Mouse (Mus musculus): Measurements from ENCODE around the gene Tprkb. TPM values are rescaled to one million over a fixed set of nuclear protein-coding genes. Genes with fewer than 3 reads are reported as not detected.
"Not testable (repeated sequence)": the region's sequence is repeated elsewhere in the genome, so short reads cannot be mapped to it uniquely, and the experiment has no call there.

Tprkb gene
- polyA plus RNA-seq, 1 experiment from 2014 or later = 39.3 TPM

GRCm38 (mm10) chr6:85974941-85975617, 63.4 kb downstream of the Tprkb start:
- no peak for ATAC-seq (ENCODE audit: low FRiP score)
- H3K36me3 ChIP-seq (ENCODE audit: control insufficient read depth, insufficient read depth, low read length) = no peaks in the 10 kb centered on the region
- no peak overlapping the region for H3K27ac ChIP-seq (ENCODE audit: low read depth, low read length)
- no peak overlapping the region for H3K4me3 ChIP-seq (ENCODE audit: low read depth, low read length)
- H3K4me1 ChIP-seq (replicated peaks; ENCODE audit: control insufficient read depth, insufficient read depth, low read length) = no peaks in the 10 kb centered on the region
- DNase-seq (ENCODE audit: low spot score) = no peak
- WGBS = 60% methylated on average over 10 of the region's 10 CpGs
- no peak overlapping the region for H3K4me2 ChIP-seq (replicated peaks; ENCODE audit: low read depth, low read length)
- no peaks in the 10 kb centered on the region for H3K9me3 ChIP-seq (ENCODE audit: control insufficient read depth, low read length)
- H3K27me3 ChIP-seq (ENCODE audit: control insufficient read depth, insufficient read depth, low read length) = no peaks in the 10 kb centered on the region
- no peak overlapping the region for H3K9ac ChIP-seq (ENCODE audit: low read depth, low read length)

GRCm38 (mm10) chr6:85975761-85976160, 64.1 kb downstream of the Tprkb start:
- DNase-seq (ENCODE audit: low spot score) = no peak
- Histone ChIP-seq H3K9me3 (ENCODE audit: control insufficient read depth, low read length) (no peaks in the 10 kb centered on the region), H3K27me3 (ENCODE audit: control insufficient read depth, insufficient read depth, low read length) (no peaks in the 10 kb centered on the region), H3K4me1 (replicated peaks; ENCODE audit: control insufficient read depth, insufficient read depth, low read length) (no peaks in the 10 kb centered on the region), H3K4me2 (replicated peaks; ENCODE audit: low read depth, low read length) (no peak overlapping the region), H3K9ac (ENCODE audit: low read depth, low read length) (no peak overlapping the region), H3K27ac (ENCODE audit: low read depth, low read length) (no peak overlapping the region), H3K4me3 (ENCODE audit: low read depth, low read length) (no peak overlapping the region), H3K36me3 (ENCODE audit: control insufficient read depth, insufficient read depth, low read length) (no peaks in the 10 kb centered on the region)
- ATAC-seq (ENCODE audit: low FRiP score) = no peak
- 83% methylated on average over 1 of the region's 1 CpGs for WGBS

DNA sequence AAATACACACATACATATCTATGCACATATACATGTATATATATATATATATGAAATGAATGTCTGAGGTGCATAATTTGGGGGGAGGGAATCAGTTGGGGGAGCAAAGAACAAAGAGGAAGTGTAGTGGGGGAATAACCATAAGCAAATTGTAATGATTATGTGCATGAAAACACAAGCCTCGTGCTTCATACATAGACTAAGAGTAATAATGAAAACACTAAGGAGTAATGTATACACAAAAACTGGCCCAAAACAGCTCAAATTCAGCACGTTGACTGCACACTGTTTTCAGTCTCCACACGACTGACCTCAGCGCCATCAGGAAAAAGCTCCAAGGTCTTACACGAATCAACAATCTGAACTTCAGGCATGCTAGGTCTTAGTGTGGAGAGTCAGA, 64.6 kb downstream of the Tprkb start:
- 93% methylated on average over 5 of the region's 5 CpGs for WGBS
- no peak overlapping the region for H3K27ac ChIP-seq (ENCODE audit: low read depth, low read length)
- no peak for ATAC-seq (ENCODE audit: low FRiP score)
- no peak overlapping the region for H3K4me3 ChIP-seq (ENCODE audit: low read depth, low read length)
- no peaks in the 10 kb centered on the region for H3K4me1 ChIP-seq (replicated peaks; ENCODE audit: control insufficient read depth, insufficient read depth, low read length)
- H3K36me3 ChIP-seq (ENCODE audit: control insufficient read depth, insufficient read depth, low read length) = no peaks in the 10 kb centered on the region
- DNase-seq (ENCODE audit: low spot score) = no peak
- no peaks in the 10 kb centered on the region for H3K27me3 ChIP-seq (ENCODE audit: control insufficient read depth, insufficient read depth, low read length)
- H3K9me3 ChIP-seq (ENCODE audit: control insufficient read depth, low read length) = no peaks in the 10 kb centered on the region
- H3K9ac ChIP-seq (ENCODE audit: low read depth, low read length) = no peak overlapping the region
- no peak overlapping the region for H3K4me2 ChIP-seq (replicated peaks; ENCODE audit: low read depth, low read length)

DNA sequence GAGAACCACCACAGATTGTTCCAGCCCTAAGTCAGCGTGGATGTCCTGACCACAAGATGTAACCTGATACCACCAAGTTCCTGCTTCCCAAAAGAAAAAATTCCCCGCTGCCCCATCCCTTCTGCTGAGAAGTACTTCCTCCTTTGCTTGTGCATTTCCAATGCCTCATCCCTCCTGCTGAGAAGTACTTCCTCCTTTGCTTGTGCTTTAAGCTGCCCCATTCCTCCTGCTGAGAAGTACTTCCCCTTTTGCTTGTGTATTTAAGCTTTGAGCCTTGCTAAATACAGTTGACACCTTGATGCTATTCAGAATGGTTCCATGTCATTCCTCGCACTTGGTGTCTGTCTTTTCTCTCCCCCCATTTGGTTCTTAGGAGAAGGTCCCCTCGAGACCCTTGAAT, 67.1 kb downstream of the Tprkb start:
- 87% methylated on average over 4 of the region's 4 CpGs for WGBS
- not testable (repeated sequence) for ATAC-seq (ENCODE audit: low FRiP score); H3K27ac ChIP-seq (ENCODE audit: low read depth, low read length); H3K36me3 ChIP-seq (ENCODE audit: control insufficient read depth, insufficient read depth, low read length); H3K4me3 ChIP-seq (ENCODE audit: low read depth, low read length); H3K4me2 ChIP-seq (replicated peaks; ENCODE audit: low read depth, low read length); H3K27me3 ChIP-seq (ENCODE audit: control insufficient read depth, insufficient read depth, low read length); H3K9me3 ChIP-seq (ENCODE audit: control insufficient read depth, low read length); H3K4me1 ChIP-seq (replicated peaks; ENCODE audit: control insufficient read depth, insufficient read depth, low read length); DNase-seq (ENCODE audit: low spot score); H3K9ac ChIP-seq (ENCODE audit: low read depth, low read length)

Other genes starting within 250 kb of the Tprkb start
- not detected in 2 replicates for gene Nat8f7, start 198.7 kb upstream of the Tprkb start, polyA plus RNA-seq (2014; fragmentation: Nextera tagmentation; extraction: Ambion mirVana)
- 0.14 and 0.28 TPM in 2 replicates for gene Nat8f3, start 146.1 kb upstream of the Tprkb start, polyA plus RNA-seq (2014; fragmentation: Nextera tagmentation; extraction: Ambion mirVana)
- gene Nat8f6, start 90.9 kb upstream of the Tprkb start, polyA plus RNA-seq (2014; fragmentation: Nextera tagmentation; extraction: Ambion mirVana) = not detected in 2 replicates
- not detected in 2 replicates for gene Nat8f5, start 90.9 kb upstream of the Tprkb start, polyA plus RNA-seq (2014; fragmentation: Nextera tagmentation; extraction: Ambion mirVana)
- 0.15 TPM in 1 of 2 replicates, not detected in the other for gene Nat8, start 79.8 kb upstream of the Tprkb start, polyA plus RNA-seq (2014; fragmentation: Nextera tagmentation; extraction: Ambion mirVana)
- 0.12 TPM in 1 of 2 replicates, not detected in the other for gene Nat8f2, start 42.7 kb upstream of the Tprkb start, polyA plus RNA-seq (2014; fragmentation: Nextera tagmentation; extraction: Ambion mirVana)
- 4.8 and 5.2 TPM in 2 replicates for gene Nat8f4, start 7.0 kb upstream of the Tprkb start, polyA plus RNA-seq (2014; fragmentation: Nextera tagmentation; extraction: Ambion mirVana)
- 6.5 and 6.6 TPM in 2 replicates for gene Nat8f1, start 3.8 kb downstream of the Tprkb start, polyA plus RNA-seq (2014; fragmentation: Nextera tagmentation; extraction: Ambion mirVana)
- 45.8 and 54.3 TPM in 2 replicates for gene Dusp11, start 49.8 kb downstream of the Tprkb start, polyA plus RNA-seq (2014; fragmentation: Nextera tagmentation; extraction: Ambion mirVana)
- not detected in 2 replicates for gene Figla, start 104.3 kb downstream of the Tprkb start, polyA plus RNA-seq (2014; fragmentation: Nextera tagmentation; extraction: Ambion mirVana)
- 67.2 and 68.4 TPM in 2 replicates for gene Add2, start 116.8 kb downstream of the Tprkb start, polyA plus RNA-seq (2014; fragmentation: Nextera tagmentation; extraction: Ambion mirVana)

All from hindbrain, embryonic 11.5 days (tissue).